Mouse (Mus musculus) hindbrain, embryonic 15.5 days (tissue): ENCODE measurements around the gene Fbln1. TPM values are rescaled to one million over a fixed set of nuclear protein-coding genes. Genes with fewer than 3 reads are reported as not detected.

ENCODE experiments used
- ATAC-seq: fragments of 200-750 bp; cut with Nextera tagmentation; 2 replicates; pipeline ENCODE4 v1.8.0; 2017; ENCODE audit warnings: low read depth, moderate number of reproducible peaks, moderate TSS enrichment; ENCODE audit not compliant: low FRiP score
- H3K27ac ChIP-seq: fragments of 300-500 bp; sonication (generic); replicated peaks from 2 replicates; pipeline ENCODE4 v1.5.1; 2015; ENCODE audit warnings: mild to moderate bottlenecking, inconsistent platforms
- H3K27me3 ChIP-seq: fragments of 300-500 bp; sonication (generic); 2 replicates; pipeline ENCODE4 v1.6.1; 2015; ENCODE audit warnings: control low read depth, inconsistent platforms
- H3K36me3 ChIP-seq: fragments of 300-500 bp; sonication (generic); 2 replicates; pipeline ENCODE4 v1.6.1; 2015; ENCODE audit warnings: control low read depth, inconsistent platforms
- H3K4me1 ChIP-seq: fragments of 300-500 bp; sonication (generic); replicated peaks from 2 replicates; pipeline ENCODE4 v1.6.1; 2015; ENCODE audit warnings: control low read depth, inconsistent platforms
- H3K4me2 ChIP-seq: fragments of 300-500 bp; sonication (generic); 2 replicates; pipeline ENCODE4 v1.6.1; 2015; ENCODE audit warnings: moderate library complexity, mild to moderate bottlenecking, inconsistent platforms
- H3K4me3 ChIP-seq: fragments of 300-500 bp; sonication (generic); 2 replicates; pipeline ENCODE4 v1.5.1; 2015; ENCODE audit warnings: mild to moderate bottlenecking, inconsistent platforms
- H3K9ac ChIP-seq: fragments of 300-500 bp; sonication (generic); 2 replicates; pipeline ENCODE4 v1.6.1; 2015; ENCODE audit warnings: inconsistent platforms
- H3K9me3 ChIP-seq: fragments of 300-500 bp; sonication (generic); 2 replicates; pipeline ENCODE4 v1.6.1; 2016; ENCODE audit warnings: control low read depth, inconsistent platforms
- WGBS: fragments of 180-500 bp; shearing (Covaris S2); methylation state at CpG from one replicate; pipeline ENCODE4 v1.1.7; 2015; 5-methylcytosine and 5-hydroxymethylcytosine counted together
- polyA plus RNA-seq: library from polyadenylated mRNA; unstranded; fragments of >200 nt; fragmentation: Nextera tagmentation; extraction: Ambion mirVana; gene quantifications from 2 replicates; pipeline ENCODE4 v1.2.1, GENCODE M21; 2015

Gene Fbln1
- polyA plus RNA-seq, 1 experiment from 2014 or later, result 53.6 TPM

DNA sequence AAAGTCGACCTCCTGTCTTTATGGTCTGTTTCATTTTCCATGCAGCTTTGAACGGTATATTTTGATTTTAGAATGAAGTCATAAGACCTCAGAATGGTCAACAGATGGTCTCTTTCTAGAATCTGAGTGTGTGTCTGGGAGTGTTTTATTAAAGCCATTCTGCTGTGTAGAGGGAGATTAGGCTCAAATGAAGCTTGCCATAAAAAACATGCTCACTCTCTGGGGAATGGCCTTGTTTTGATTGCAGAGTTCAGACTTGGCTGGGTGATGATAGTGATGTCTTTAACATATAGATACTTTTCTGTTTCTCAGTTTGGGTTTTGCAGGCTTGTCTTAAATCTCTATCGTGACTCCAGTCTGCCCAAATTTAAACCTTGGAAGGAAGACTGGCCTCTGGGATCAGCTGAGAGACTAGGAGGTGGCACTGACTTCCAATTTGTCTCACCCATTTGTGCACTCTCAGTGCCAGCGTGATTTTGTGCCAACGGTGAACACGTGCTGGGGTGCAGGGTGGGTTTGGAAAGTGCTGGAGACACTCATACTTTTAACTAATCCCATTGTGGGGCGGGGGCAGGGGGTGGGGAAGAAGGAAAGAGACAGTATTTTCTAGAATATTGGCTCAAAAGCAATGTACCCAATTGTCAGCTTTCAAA, 26.1 kb upstream of the Fbln1 start:
- Histone ChIP-seq H3K27ac (no peak overlapping the region), H3K4me2 (no peak overlapping the region), H3K9me3 (no peaks in the 10 kb centered on the region), H3K4me1 (peaks cover 8% of the 10 kb centered on the region; the same call in 1 of the 2 replicates), H3K36me3 (no peaks in the 10 kb centered on the region), H3K9ac (no peak overlapping the region), H3K4me3 (no peak overlapping the region), H3K27me3 (no peaks in the 10 kb centered on the region)
- WGBS, result 60% methylated on average over 7 of the region's 7 CpGs
- no peak for ATAC-seq

DNA sequence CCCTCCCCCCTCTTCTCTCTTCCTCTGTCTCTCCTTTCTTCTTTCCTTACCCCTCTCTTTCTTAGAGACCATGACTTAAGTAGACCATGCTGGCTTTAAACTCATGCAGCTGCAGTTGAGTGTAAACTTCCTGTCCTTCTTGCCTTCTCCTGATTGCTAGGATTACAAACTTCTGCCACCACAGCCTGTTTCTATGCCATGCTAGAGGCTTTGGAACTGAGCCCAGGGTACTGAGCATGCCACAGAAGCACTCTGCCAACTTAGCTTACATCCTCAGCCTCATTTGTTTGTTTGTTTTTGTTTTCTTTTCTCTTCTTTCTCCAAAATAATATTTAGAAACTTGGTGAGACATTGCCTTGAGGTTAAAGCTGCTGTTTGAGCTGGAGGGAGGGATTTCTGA, 25.4 kb upstream of the Fbln1 start:
- peaks cover 8% of the 10 kb centered on the region; the same call in 1 of the 2 replicates for H3K4me1 ChIP-seq
- H3K9me3 ChIP-seq, result no peaks in the 10 kb centered on the region
- no peak for ATAC-seq
- H3K36me3 ChIP-seq, result no peaks in the 10 kb centered on the region
- H3K4me2 ChIP-seq, result no peak overlapping the region
- no peak overlapping the region for H3K27ac ChIP-seq
- H3K4me3 ChIP-seq, result no peak overlapping the region
- H3K9ac ChIP-seq, result no peak overlapping the region
- no peaks in the 10 kb centered on the region for H3K27me3 ChIP-seq

DNA sequence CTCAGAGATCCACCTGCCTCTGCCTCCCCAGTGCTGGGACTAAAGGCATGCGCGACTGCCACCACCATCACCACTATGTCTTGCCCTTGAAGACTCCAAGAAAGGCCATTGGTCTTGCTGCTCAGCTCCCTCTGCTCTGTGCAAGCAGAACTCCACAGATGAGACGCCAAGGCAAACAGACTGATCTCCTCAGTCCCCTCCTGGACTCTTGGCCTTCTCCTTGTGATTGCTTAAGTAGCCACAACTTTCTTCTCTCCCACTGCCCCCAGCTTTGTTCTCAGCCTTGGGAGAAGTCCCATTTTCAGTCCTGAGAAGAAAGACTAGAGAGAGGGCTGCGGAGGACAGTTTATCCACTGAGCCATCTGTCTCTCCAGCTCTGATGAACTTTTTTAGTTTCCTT, 23.7 kb upstream of the Fbln1 start:
- WGBS, result 93% methylated on average over 4 of the region's 4 CpGs

DNA sequence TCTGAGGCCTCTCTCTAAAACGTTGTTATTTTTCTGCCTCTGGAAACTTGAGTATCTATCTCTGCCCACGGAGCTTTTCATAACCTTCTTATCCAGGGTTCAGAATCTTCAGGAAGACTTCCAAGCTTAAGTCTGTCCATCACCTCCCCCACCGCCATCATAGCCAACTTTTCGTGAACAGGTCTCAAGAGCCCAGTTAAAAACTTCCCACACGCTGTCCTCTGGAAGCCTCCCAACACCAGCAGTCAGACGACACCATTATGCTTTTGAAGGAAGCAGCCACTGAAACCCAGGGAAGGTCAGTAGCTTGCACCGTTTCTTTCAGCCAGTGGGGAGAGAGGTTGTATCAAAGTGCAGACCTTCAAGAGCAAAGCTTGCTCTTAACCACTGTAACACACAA, 18.8 kb upstream of the Fbln1 start:
- Histone ChIP-seq H3K4me1 (no peaks in the 10 kb centered on the region), H3K27me3 (no peaks in the 10 kb centered on the region), H3K4me3 (no peak overlapping the region), H3K9me3 (no peaks in the 10 kb centered on the region), H3K27ac (no peak overlapping the region), H3K36me3 (no peaks in the 10 kb centered on the region), H3K4me2 (no peak overlapping the region), H3K9ac (no peak overlapping the region)
- WGBS, result 74% methylated on average over 7 of the region's 7 CpGs
- no peak for ATAC-seq

More for the DNA sequence above, 23.7 kb upstream of the Fbln1 start:
- H3K4me2 ChIP-seq, result no peak overlapping the region
- no peaks in the 10 kb centered on the region for H3K36me3 ChIP-seq
- no peaks in the 10 kb centered on the region for H3K9me3 ChIP-seq
- no peak overlapping the region for H3K9ac ChIP-seq
- peaks cover 8% of the 10 kb centered on the region; the same call in 1 of the 2 replicates for H3K4me1 ChIP-seq
- no peak overlapping the region for H3K27ac ChIP-seq
- ATAC-seq, result no peak
- no peak overlapping the region for H3K4me3 ChIP-seq
- H3K27me3 ChIP-seq, result no peaks in the 10 kb centered on the region

DNA sequence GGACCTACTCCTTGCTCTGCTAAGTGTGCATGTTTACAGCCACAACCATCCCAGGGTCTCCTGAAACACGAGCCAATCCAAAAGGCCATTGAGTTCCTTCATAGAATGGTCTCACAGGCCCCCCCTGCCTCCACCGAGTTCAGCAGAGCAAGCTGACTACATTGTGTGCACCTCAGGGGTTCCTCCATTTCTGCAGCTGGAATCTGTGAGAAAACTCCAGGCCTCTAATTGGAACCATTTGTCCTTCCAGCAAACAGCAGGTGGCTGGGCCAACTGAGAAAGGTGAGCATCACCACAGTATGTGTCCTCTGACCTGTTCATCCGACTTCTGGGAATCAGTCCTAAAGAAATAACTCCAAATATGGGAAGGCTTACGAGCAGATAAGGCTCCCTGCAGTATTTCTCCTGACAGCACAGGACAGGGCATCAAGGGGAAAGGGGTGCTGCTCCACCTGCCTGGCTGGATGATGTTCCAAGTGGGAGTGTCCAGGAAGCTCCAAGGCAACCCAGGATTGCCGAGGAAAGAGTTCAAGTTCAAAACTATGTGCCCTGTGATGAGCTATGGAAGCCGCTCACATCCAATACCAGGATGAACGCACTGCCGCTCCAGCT, 17.5 kb upstream of the Fbln1 start:
- 49% methylated on average over 8 of the region's 8 CpGs for WGBS
- Histone ChIP-seq H3K4me1 (no peaks in the 10 kb centered on the region), H3K4me3 (no peak overlapping the region), H3K9ac (no peak overlapping the region), H3K27me3 (no peaks in the 10 kb centered on the region), H3K36me3 (no peaks in the 10 kb centered on the region), H3K9me3 (no peaks in the 10 kb centered on the region), H3K4me2 (no peak overlapping the region), H3K27ac (no peak overlapping the region)
- ATAC-seq, result no peak

DNA sequence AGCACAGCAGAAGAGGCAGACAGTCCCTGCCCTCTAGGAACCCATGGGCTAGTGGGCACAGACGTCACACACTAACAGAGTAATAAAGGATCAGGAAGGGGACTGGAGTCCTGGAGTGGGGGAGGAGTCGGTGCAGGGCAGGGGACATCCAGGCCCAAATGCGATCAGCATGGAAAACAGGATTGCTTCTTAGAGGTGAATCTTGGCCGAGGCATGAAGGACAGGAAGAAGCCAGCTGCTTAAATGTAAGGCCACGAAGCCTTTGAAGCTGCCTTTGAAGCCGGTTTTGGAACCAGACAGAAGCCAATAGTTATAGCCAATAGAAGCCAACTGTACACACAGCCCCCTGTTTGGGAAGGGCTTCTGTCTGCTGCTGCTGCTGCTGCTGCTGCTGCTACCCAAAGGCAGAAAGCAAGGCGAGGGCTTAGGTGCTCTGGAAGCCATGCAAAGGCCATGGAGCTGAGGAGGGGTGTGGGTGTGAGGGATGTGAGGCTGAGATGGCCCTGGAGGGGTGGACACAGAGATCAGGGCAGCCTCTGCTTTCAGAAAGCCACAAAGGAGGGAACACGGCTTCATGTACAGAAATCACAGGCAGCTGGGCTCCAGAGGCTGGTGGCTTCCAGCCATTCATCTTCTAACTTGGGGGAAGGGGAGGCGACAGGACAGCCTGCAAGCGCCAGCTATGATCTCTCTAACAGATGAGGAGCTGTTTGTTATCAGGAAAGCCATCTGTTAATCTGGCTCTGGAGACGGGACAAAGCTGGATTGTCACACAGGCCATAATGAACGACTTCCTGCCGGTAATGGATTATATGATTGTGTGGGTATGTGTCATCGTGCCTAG, 5.1 kb upstream of the Fbln1 start:
- Histone ChIP-seq H3K4me2 (no peak overlapping the region), H3K36me3 (no peaks in the 10 kb centered on the region), H3K4me1 (peaks cover 11% of the 10 kb centered on the region), H3K4me3 (no peak overlapping the region), H3K27me3 (no peaks in the 10 kb centered on the region), H3K9ac (no peak overlapping the region), H3K27ac (peak overlapping the region; percentile 66), H3K9me3 (no peaks in the 10 kb centered on the region)
- ATAC-seq, result 0 out of 2 replicates have a peak, but pooled peaks have one; percentile 19
- 30% methylated on average over 14 of the region's 14 CpGs for WGBS

DNA sequence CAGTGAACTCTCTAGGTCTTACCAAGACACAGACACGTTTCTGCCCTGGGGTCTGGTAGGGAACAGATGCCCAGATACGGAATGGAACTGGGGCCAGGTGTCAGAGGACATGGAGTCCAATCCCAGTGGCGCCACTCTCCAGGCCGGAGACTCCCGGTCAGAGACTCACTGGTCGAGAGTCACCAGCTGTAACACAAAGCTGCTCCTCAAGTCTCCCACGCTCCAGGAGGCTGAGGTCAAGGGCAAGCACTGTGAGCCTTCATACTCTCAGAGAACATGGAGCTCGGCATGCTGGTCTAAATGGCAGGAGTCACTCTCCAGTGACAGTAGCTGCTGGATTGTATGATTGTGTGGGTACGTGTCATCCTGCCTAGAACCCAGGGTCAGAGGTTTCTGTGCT, 3.5 kb upstream of the Fbln1 start:
- no peaks in the 10 kb centered on the region for H3K9me3 ChIP-seq
- ATAC-seq, result no peak
- no peaks in the 10 kb centered on the region for H3K27me3 ChIP-seq
- H3K36me3 ChIP-seq, result no peaks in the 10 kb centered on the region
- H3K4me1 ChIP-seq, result peaks cover 26% of the 10 kb centered on the region
- no peak overlapping the region for H3K4me3 ChIP-seq
- no peak overlapping the region for H3K27ac ChIP-seq
- H3K4me2 ChIP-seq, result no peak overlapping the region
- WGBS, result 66% methylated on average over 9 of the region's 9 CpGs
- no peak overlapping the region for H3K9ac ChIP-seq

DNA sequence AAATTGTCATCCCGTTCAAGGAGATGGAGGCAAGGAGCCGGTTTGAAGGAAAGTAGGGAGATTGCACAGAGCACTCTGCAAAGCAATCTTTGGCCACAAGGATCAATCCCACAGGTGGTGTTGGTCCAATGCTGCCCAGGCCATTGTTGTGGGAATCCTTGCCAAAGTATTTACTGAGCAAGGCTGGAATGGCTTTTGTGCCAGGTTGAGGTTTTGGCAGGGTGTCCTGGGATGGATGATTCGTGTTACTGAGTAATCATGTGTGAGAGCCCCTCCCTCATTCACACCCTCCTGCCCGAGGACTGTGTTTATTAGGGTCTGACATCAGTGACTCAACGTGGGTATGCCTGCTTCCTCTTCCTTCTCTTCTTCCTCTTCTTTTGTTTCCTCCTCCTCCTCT, 3.0 kb upstream of the Fbln1 start:
- no peak for ATAC-seq
- H3K9ac ChIP-seq, result no peak overlapping the region
- no peaks in the 10 kb centered on the region for H3K27me3 ChIP-seq
- no peaks in the 10 kb centered on the region for H3K36me3 ChIP-seq
- WGBS, result 58% methylated on average over 5 of the region's 5 CpGs
- no peak overlapping the region for H3K4me2 ChIP-seq
- H3K4me1 ChIP-seq, result peaks cover 32% of the 10 kb centered on the region
- no peak overlapping the region for H3K4me3 ChIP-seq
- no peak overlapping the region for H3K27ac ChIP-seq
- no peaks in the 10 kb centered on the region for H3K9me3 ChIP-seq

DNA sequence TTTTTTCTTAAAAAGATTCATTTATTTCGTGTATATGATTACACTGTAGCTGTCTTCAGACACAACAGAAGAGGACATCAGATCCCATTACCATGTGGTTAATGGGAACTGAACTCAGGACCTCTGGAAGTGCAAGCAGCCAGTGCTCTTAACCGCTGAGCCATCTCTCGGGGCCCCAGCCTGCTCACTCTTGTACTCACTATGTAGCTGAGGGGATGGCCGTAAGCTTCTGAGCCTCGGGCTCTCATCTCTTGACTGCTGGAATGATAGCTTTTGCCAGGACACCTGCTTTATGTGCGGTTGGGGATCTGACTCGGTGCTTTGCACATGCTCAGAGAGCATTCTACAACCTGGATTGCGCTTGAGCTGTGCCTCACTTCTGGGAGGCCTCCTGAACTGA, 1.4 kb upstream of the Fbln1 start:
- Histone ChIP-seq H3K27ac (no peak overlapping the region), H3K9ac (no peak overlapping the region), H3K4me1 (peaks cover 39% of the 10 kb centered on the region), H3K4me3 (no peak overlapping the region), H3K4me2 (no peak overlapping the region), H3K9me3 (no peaks in the 10 kb centered on the region), H3K27me3 (no peaks in the 10 kb centered on the region), H3K36me3 (no peaks in the 10 kb centered on the region)
- ATAC-seq, result no peak
- 53% methylated on average over 8 of the region's 8 CpGs for WGBS

DNA sequence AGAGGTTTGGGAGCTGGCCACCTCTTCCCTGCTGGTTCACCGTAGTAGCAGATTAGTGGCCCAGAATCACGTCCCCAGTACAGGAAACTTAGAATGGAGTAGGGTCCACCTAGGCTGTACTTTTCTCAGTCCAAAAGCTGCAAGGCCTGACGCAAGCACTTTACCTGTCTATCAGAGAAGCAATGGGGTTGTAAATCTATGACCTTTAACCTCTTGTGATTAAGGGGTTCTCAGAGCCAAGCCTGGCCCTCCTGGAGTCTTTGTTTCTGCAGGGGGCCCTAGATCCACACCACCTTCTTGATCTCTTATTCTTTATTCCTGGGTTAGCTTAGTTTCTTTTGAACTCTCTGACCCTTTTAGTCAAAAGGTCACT, 940 bp downstream of the Fbln1 start:
- H3K27me3 ChIP-seq, result no peaks in the 10 kb centered on the region
- no peak overlapping the region for H3K9ac ChIP-seq
- peak overlapping the region; percentile 96 for H3K4me2 ChIP-seq
- peaks cover 30% of the 10 kb centered on the region for H3K4me1 ChIP-seq
- H3K27ac ChIP-seq, result peak overlapping the region; percentile 79
- H3K4me3 ChIP-seq, result peak overlapping the region; percentile 53
- no peaks in the 10 kb centered on the region for H3K9me3 ChIP-seq
- no peaks in the 10 kb centered on the region for H3K36me3 ChIP-seq
- no peak for ATAC-seq
- 20% methylated on average over 3 of the region's 3 CpGs for WGBS

DNA sequence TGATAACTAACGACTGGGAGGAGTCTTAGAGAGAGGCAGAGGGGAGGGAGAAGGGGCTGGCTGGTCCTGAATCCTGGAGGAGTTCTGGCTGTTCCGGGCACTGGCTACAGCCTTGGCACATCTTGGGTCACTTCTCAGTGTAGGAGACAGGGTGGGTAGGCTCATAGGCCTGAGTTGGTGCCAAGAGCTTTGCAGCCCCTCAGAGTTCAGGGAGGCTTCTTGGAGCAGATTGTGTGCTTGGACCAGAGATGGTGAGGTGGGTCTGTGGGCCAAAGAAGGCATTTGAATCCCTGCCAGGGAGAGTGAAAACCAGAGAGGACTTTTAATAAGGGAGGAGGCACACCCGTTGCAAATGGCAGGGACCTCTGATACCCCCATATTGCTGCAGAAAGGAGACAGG, 1.3 kb downstream of the Fbln1 start:
- H3K36me3 ChIP-seq, result no peaks in the 10 kb centered on the region
- 7% methylated on average over 3 of the region's 3 CpGs for WGBS
- H3K4me3 ChIP-seq, result peak overlapping the region; percentile 53; the same call in 1 of the 2 replicates
- H3K27ac ChIP-seq, result peak overlapping the region; percentile 79
- H3K9me3 ChIP-seq, result no peaks in the 10 kb centered on the region
- H3K27me3 ChIP-seq, result no peaks in the 10 kb centered on the region
- peaks cover 30% of the 10 kb centered on the region for H3K4me1 ChIP-seq
- no peak overlapping the region for H3K9ac ChIP-seq
- 0 out of 2 replicates have a peak, but pooled peaks have one; percentile 25 for ATAC-seq
- H3K4me2 ChIP-seq, result peak overlapping the region; percentile 96

DNA sequence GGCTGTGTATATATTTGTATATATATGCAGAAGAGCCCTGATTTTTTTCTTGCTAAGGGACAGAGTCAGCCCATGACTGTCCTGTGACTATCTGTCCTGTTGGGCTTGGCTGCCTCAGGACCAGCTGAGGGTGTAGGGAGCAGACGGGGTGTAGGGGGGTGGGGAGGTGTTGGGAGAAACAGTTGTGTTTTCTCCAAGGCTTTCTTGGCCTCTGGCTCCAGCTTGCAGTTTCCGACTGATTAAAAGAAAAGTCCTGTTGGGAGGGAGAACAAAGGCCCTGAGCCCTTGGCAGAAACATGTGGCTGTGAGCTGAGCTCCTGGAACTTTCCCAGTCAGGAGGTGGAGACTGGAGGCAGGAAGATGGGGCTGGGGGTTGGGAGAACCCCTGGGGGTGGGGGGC, 2.0 kb downstream of the Fbln1 start:
- ATAC-seq, result peak; percentile 61
- Histone ChIP-seq H3K36me3 (no peaks in the 10 kb centered on the region), H3K4me2 (peak overlapping the region; percentile 96), H3K4me1 (peaks cover 30% of the 10 kb centered on the region), H3K27ac (peak overlapping the region; percentile 79), H3K9me3 (no peaks in the 10 kb centered on the region), H3K4me3 (no peak overlapping the region), H3K27me3 (no peaks in the 10 kb centered on the region), H3K9ac (no peak overlapping the region)
- 13% methylated on average over 2 of the region's 2 CpGs for whole genome bisulfite sequencing
